Mouse (Mus musculus): Measurements from ENCODE around the gene Itpr3. TPM values are rescaled to one million over a fixed set of nuclear protein-coding genes. Genes with fewer than 3 reads are reported as not detected.

Itpr3 gene
- polyA plus RNA-seq, 1 experiment from 2014 or later: 1.2 TPM

DNA sequence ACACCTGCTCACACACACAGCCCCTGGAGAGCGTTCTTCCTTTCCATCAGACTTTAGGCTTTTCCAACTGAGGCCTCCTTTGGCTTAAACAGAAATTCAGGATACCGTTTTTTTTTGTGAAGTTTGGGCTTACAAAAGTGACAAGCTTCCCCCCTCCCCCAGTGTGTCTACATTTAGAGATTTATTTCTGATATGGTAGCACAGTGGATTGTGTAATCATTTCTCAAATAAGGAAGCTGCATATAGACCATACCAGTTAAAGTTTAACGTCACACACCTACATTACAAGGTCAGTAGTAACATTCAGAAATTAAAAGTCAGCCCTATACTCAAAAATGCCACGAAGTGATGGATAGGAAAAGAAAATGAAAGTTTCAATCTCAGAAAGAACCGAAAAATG is 24.8 kb downstream of the Itpr3 start:
- DNase-seq (ENCODE audit: low spot score) (no peak), ATAC-seq (ENCODE audit: insufficient read depth, low FRiP score, low TSS enrichment) (no peak)
- no peaks in the 10 kb centered on the region for H3K4me1 ChIP-seq (ENCODE audit: control insufficient read depth, insufficient read depth, low read length)
- no peak overlapping the region for H3K4me2 ChIP-seq (ENCODE audit: low read depth)
- no peak overlapping the region for H3K9ac ChIP-seq (ENCODE audit: low read length)
- no peak overlapping the region for H3K4me3 ChIP-seq (ENCODE audit: low read depth, low read length)
- H3K27ac ChIP-seq (ENCODE audit: low read depth, low read length): no peak overlapping the region
- 79% methylated on average over 5 of the region's 5 CpGs for WGBS
- H3K9me3 ChIP-seq (ENCODE audit: control insufficient read depth, low read length): no peaks in the 10 kb centered on the region
- no peaks in the 10 kb centered on the region for H3K27me3 ChIP-seq (ENCODE audit: control insufficient read depth, insufficient read depth, low read length)
- no peaks in the 10 kb centered on the region for H3K36me3 ChIP-seq (ENCODE audit: control insufficient read depth, insufficient read depth, low read length)

DNA sequence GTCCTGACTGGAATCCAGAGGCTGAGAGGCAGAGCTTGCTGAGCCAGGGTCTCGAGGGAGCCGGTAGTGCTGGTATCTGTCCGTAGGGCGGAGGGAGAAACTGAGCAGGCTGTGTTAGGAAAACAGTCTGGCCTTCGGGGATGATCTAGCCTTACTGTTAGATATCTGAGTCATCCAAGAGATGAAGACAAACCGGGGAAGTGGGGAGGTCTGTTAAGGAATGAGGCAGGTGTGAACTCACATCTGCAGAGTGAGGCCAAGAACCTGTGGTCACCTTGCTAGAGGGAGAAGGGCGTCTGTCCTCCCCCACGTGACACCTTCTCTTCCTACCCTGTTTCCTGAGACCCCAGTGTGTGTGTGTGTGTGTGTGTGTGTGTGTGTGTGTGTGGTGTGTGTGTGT is 25.7 kb downstream of the Itpr3 start:
- no peaks in the 10 kb centered on the region for H3K27me3 ChIP-seq (ENCODE audit: control insufficient read depth, insufficient read depth, low read length)
- no peak overlapping the region for H3K4me3 ChIP-seq (ENCODE audit: low read depth, low read length)
- WGBS: 77% methylated on average over 8 of the region's 8 CpGs
- no peak for ATAC-seq (ENCODE audit: insufficient read depth, low FRiP score, low TSS enrichment)
- H3K9me3 ChIP-seq (ENCODE audit: control insufficient read depth, low read length): no peaks in the 10 kb centered on the region
- H3K4me2 ChIP-seq (ENCODE audit: low read depth): no peak overlapping the region
- H3K4me1 ChIP-seq (ENCODE audit: control insufficient read depth, insufficient read depth, low read length): no peaks in the 10 kb centered on the region; the same call in 1 of the 2 replicates
- no peak overlapping the region for H3K9ac ChIP-seq (ENCODE audit: low read length)
- H3K27ac ChIP-seq (ENCODE audit: low read depth, low read length): no peak overlapping the region
- no peaks in the 10 kb centered on the region for H3K36me3 ChIP-seq (ENCODE audit: control insufficient read depth, insufficient read depth, low read length)
- DNase-seq (ENCODE audit: low spot score): no peak

DNA sequence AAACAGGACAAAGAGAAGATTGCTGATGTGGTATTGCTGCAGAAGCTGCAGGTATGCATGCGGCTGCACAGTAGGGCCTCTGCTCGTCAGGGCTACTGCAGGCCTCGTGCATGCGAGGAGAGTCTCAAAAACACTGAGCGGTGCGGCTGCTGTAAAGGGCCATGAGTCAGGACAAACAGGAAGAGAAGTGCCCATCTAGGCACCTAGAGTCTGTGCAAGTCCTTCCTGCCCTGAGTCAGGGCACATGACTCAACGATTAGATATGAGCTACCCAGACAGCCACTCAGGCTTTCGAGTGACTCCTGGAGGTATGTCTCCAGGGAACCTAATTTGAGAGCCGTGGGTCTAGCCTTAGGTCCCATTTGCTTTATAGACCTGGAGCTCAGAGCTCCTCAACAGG is 26.5 kb downstream of the Itpr3 start:
- ATAC-seq (ENCODE audit: insufficient read depth, low FRiP score, low TSS enrichment) (no peak), DNase-seq (ENCODE audit: low spot score) (no peak)
- Histone ChIP-seq H3K4me3 (ENCODE audit: low read depth, low read length) (no peak overlapping the region), H3K9ac (ENCODE audit: low read length) (no peak overlapping the region), H3K9me3 (ENCODE audit: control insufficient read depth, low read length) (no peaks in the 10 kb centered on the region), H3K4me1 (ENCODE audit: control insufficient read depth, insufficient read depth, low read length) (no peaks in the 10 kb centered on the region; the same call in 1 of the 2 replicates), H3K36me3 (ENCODE audit: control insufficient read depth, insufficient read depth, low read length) (no peaks in the 10 kb centered on the region), H3K4me2 (ENCODE audit: low read depth) (no peak overlapping the region), H3K27me3 (ENCODE audit: control insufficient read depth, insufficient read depth, low read length) (no peaks in the 10 kb centered on the region), H3K27ac (ENCODE audit: low read depth, low read length) (no peak overlapping the region)
- WGBS: 87% methylated on average over 9 of the region's 9 CpGs

DNA sequence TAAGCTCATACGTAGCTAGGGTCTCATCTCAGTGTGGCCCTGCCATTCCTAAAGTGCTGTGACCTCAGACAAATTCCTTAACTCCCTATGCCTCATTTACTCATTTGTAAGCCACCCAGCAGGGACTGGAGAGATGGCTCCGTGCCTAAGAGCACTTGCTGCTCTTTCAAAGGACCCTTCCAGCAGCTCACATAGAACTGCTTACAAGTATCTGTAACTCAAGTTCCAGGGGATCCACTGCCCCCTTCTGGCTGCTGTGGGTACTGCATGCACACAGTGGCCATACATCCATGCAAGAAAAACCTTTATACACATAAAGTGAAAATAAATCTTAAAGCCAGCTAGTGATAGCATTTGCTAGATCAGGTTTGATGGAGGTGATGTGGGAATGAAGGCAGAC is 28.6 kb downstream of the Itpr3 start:
- Histone ChIP-seq H3K4me3 (ENCODE audit: low read depth, low read length) (no peak overlapping the region), H3K4me2 (ENCODE audit: low read depth) (no peak overlapping the region), H3K4me1 (ENCODE audit: control insufficient read depth, insufficient read depth, low read length) (no peaks in the 10 kb centered on the region; the same call in 1 of the 2 replicates), H3K27me3 (ENCODE audit: control insufficient read depth, insufficient read depth, low read length) (no peaks in the 10 kb centered on the region), H3K27ac (ENCODE audit: low read depth, low read length) (no peak overlapping the region), H3K36me3 (ENCODE audit: control insufficient read depth, insufficient read depth, low read length) (no peaks in the 10 kb centered on the region), H3K9me3 (ENCODE audit: control insufficient read depth, low read length) (no peaks in the 10 kb centered on the region), H3K9ac (ENCODE audit: low read length) (no peak overlapping the region)
- peak; percentile 51 for DNase-seq (ENCODE audit: low spot score)
- WGBS: 51% methylated on average over 2 of the region's 2 CpGs
- ATAC-seq (ENCODE audit: insufficient read depth, low FRiP score, low TSS enrichment): no peak

DNA sequence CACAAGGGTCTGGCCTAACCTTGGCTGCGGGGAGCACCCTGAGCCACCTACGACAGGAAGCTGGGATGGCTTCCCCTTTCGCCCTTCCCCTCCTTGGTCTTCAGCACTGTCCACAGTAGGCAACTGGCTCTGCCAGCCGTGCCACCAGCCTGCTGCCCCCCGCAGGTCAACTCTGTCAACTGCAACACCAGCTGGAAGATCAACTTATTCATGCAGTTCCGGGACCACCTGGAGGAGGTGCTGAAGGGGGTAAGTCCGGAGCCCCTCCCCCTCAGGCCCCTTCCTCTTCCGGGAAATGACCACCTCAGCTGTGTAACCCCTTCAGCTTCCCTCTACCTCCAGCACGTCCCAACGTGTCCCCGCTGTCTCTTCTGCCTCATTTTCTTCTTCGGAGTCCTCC is 30.3 kb downstream of the Itpr3 start:
- no peak overlapping the region for H3K9ac ChIP-seq (ENCODE audit: low read length)
- H3K4me1 ChIP-seq (ENCODE audit: control insufficient read depth, insufficient read depth, low read length): no peaks in the 10 kb centered on the region; the same call in 1 of the 2 replicates
- peak; percentile 53 for DNase-seq (ENCODE audit: low spot score)
- ATAC-seq (ENCODE audit: insufficient read depth, low FRiP score, low TSS enrichment): no peak
- 23% methylated on average over 12 of the region's 12 CpGs for WGBS
- H3K4me2 ChIP-seq (ENCODE audit: low read depth): no peak overlapping the region
- no peaks in the 10 kb centered on the region for H3K9me3 ChIP-seq (ENCODE audit: control insufficient read depth, low read length)
- H3K27me3 ChIP-seq (ENCODE audit: control insufficient read depth, insufficient read depth, low read length): no peaks in the 10 kb centered on the region
- H3K27ac ChIP-seq (ENCODE audit: low read depth, low read length): no peak overlapping the region
- no peak overlapping the region for H3K4me3 ChIP-seq (ENCODE audit: low read depth, low read length)
- H3K36me3 ChIP-seq (ENCODE audit: control insufficient read depth, insufficient read depth, low read length): no peaks in the 10 kb centered on the region

DNA sequence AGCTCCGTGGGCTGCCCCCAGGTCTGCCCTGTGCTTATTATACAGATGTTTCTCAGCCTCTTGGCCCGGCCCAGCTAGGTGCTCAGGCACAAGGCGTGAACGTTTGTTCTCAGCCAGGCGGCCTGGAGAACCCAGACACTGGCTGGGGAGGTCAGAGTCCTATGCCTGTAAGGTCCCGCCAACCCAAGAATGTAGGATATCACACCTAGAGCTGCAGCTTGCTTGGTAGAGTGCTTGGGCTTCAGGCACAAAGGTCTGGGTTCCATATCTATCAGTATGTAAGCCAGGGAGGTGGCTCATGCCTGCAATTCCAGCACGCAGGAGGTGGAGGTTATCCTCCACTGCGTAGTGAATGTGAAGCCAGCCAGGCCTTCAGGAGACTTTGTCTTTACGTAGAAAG is 33.0 kb downstream of the Itpr3 start:
- ATAC-seq (ENCODE audit: insufficient read depth, low FRiP score, low TSS enrichment) (no peak), DNase-seq (ENCODE audit: low spot score) (no peak)
- no peaks in the 10 kb centered on the region for H3K27me3 ChIP-seq (ENCODE audit: control insufficient read depth, insufficient read depth, low read length)
- no peak overlapping the region for H3K4me3 ChIP-seq (ENCODE audit: low read depth, low read length)
- WGBS: 68% methylated on average over 9 of the region's 9 CpGs
- H3K9me3 ChIP-seq (ENCODE audit: control insufficient read depth, low read length): no peaks in the 10 kb centered on the region
- H3K36me3 ChIP-seq (ENCODE audit: control insufficient read depth, insufficient read depth, low read length): no peaks in the 10 kb centered on the region
- H3K4me2 ChIP-seq (ENCODE audit: low read depth): no peak overlapping the region
- no peak overlapping the region for H3K27ac ChIP-seq (ENCODE audit: low read depth, low read length)
- no peak overlapping the region for H3K9ac ChIP-seq (ENCODE audit: low read length)
- no peaks in the 10 kb centered on the region; the same call in 1 of the 2 replicates for H3K4me1 ChIP-seq (ENCODE audit: control insufficient read depth, insufficient read depth, low read length)

DNA sequence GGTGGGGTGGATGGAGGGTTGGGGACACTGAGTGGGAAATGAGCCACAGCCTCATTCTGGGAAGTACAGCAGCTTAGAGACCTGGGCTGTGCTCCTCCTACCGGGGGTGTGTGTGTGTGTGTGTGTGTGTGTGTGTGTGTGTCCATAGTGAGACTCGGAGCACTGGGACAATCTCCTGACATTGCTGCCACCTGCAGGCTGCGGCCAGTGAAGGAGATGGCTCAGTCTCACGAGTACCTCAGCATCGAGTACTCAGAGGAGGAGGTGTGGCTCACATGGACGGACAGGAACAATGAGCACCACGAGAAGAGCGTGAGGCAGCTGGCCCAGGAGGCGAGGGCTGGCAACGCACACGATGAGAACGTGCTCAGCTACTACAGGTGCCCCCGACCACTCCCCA is 38.6 kb downstream of the Itpr3 start:
- ATAC-seq (ENCODE audit: insufficient read depth, low FRiP score, low TSS enrichment) (no peak), DNase-seq (ENCODE audit: low spot score) (peak; percentile 44)
- no peak overlapping the region for H3K4me3 ChIP-seq (ENCODE audit: low read depth, low read length)
- H3K9me3 ChIP-seq (ENCODE audit: control insufficient read depth, low read length): no peaks in the 10 kb centered on the region
- 43% methylated on average over 13 of the region's 13 CpGs for WGBS
- H3K36me3 ChIP-seq (ENCODE audit: control insufficient read depth, insufficient read depth, low read length): no peaks in the 10 kb centered on the region
- no peaks in the 10 kb centered on the region for H3K27me3 ChIP-seq (ENCODE audit: control insufficient read depth, insufficient read depth, low read length)
- H3K4me1 ChIP-seq (ENCODE audit: control insufficient read depth, insufficient read depth, low read length): no peaks in the 10 kb centered on the region
- H3K4me2 ChIP-seq (ENCODE audit: low read depth): no peak overlapping the region
- no peak overlapping the region for H3K9ac ChIP-seq (ENCODE audit: low read length)
- no peak overlapping the region for H3K27ac ChIP-seq (ENCODE audit: low read depth, low read length)

DNA sequence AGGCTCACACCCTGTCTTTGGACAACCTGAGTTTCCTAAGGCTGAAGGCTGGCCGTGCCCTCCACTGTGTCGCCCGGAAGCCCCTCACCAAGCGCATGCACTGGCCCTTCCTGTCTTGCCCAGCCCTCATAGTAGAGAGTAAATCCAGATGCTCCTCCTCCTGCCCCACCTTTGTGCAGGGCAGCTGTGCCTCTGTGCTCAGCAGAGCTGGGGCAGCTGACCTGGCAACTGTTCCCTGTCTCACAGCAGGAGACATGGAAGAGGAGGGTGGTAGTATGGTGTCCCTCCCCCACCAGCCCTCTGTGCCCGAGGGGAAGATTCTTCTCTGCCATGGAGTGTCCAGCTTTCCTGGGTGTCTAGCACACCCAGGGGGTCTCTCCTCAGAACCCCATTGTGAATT is 44.6 kb downstream of the Itpr3 start:
- 78% methylated on average over 5 of the region's 5 CpGs for WGBS
- Histone ChIP-seq H3K4me2 (ENCODE audit: low read depth) (no peak overlapping the region), H3K4me1 (ENCODE audit: control insufficient read depth, insufficient read depth, low read length) (no peaks in the 10 kb centered on the region), H3K27ac (ENCODE audit: low read depth, low read length) (no peak overlapping the region), H3K4me3 (ENCODE audit: low read depth, low read length) (no peak overlapping the region), H3K27me3 (ENCODE audit: control insufficient read depth, insufficient read depth, low read length) (no peaks in the 10 kb centered on the region), H3K9ac (ENCODE audit: low read length) (no peak overlapping the region), H3K9me3 (ENCODE audit: control insufficient read depth, low read length) (no peaks in the 10 kb centered on the region), H3K36me3 (ENCODE audit: control insufficient read depth, insufficient read depth, low read length) (no peaks in the 10 kb centered on the region)
- ATAC-seq (ENCODE audit: insufficient read depth, low FRiP score, low TSS enrichment) (no peak), DNase-seq (ENCODE audit: low spot score) (no peak)

DNA sequence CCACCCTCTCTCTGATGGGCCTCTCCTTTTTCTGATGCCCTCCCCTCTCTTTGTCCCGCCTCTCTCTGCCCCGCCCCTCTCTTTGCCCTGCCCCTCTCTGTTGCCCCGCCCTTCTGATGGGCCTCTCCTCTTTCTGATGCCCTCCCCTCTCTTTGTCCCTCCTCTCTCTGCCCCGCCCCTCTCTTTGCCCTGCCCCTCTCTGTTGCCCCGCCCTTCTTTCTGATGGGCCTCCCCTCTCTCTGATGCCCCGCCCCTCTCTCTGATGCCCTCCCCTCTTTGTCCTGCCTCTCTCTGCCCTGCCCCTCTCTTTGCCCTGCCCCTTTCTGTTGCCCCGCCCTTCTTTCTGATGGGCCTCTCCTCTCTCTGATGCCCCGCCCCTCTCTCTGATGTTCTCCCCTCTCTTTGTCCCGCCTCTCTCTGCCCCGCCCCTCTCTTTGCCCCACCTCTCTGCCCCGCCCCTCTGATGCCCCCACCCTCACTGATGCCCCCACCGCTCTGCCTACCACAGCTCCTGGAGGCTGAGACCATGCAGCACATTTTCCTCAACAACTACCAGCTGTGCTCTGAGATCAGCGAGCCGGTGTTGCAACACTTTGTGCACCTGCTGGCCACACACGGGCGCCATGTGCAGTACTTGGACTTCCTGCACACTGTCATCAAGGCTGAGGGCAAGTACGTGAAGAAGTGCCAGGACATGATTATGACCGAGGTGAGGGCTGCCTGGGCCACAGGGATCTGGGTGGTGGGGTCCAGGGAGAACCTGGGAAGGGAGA is 48.8 kb downstream of the Itpr3 start:
- Histone ChIP-seq H3K27ac (ENCODE audit: low read depth, low read length) (no peak overlapping the region), H3K4me3 (ENCODE audit: low read depth, low read length) (no peak overlapping the region), H3K36me3 (ENCODE audit: control insufficient read depth, insufficient read depth, low read length) (no peaks in the 10 kb centered on the region), H3K4me1 (ENCODE audit: control insufficient read depth, insufficient read depth, low read length) (no peaks in the 10 kb centered on the region), H3K4me2 (ENCODE audit: low read depth) (no peak overlapping the region), H3K9ac (ENCODE audit: low read length) (no peak overlapping the region), H3K27me3 (ENCODE audit: control insufficient read depth, insufficient read depth, low read length) (no peaks in the 10 kb centered on the region), H3K9me3 (ENCODE audit: control insufficient read depth, low read length) (no peaks in the 10 kb centered on the region)
- DNase-seq (ENCODE audit: low spot score) (no peak), ATAC-seq (ENCODE audit: insufficient read depth, low FRiP score, low TSS enrichment) (no peak)
- 69% methylated on average over 18 of the region's 18 CpGs for WGBS

Data from neural tube, embryonic 11.5 days (tissue).